Comparison of ENCODE assay signal across 12 mouse cellular contexts in genomic region chr1:167070306-167070705, GRCm38 (mm10).
DNase-seq lines count a peak whose midpoint lies in the region; ATAC-seq and TF ChIP-seq lines count a peak whose summit lies in the region.
"Had no signal": no experiment of that assay in that cellular context is flagged by ENCODE, and none has a peak within 500 bp of the region (broad histone marks: within the 10 kb centered on the region; RNA-seq: fewer than 3 reads in every experiment).

No protein-coding gene starts in this region.

- no peak for TF ChIP-seq CTCF in thymus, adult 2 months (IDR thresholded peaks at IDR 0.05; ENCODE audit: borderline replicate concordance, control insufficient read depth, extremely low read depth, insufficient read depth, low read length, poor library complexity)

- TF ChIP-seq POLR2A in thymus, adult 2 months (IDR thresholded peaks at IDR 0.05; ENCODE audit: control insufficient read depth, extremely low read depth, insufficient read depth, low read length, poor library complexity): no peak

- H3K9ac ChIP-seq in hindbrain, embryonic 16.5 days (ENCODE audit: low read depth, low read length): no peak overlapping the region
- H3K9ac ChIP-seq: hindbrain, embryonic 12.5 days had no signal

- no peak for DNase-seq in hindbrain, embryonic 10.5 days (ENCODE audit: low spot score)
- DNase-seq in cerebellum, adult 11 months: peak; percentile 47
- DNase-seq in heart, postnatal 4 days: peak; percentile 24
- DNase-seq in thymus, adult 2 months: peak; percentile 31
- no peak for DNase-seq in left cerebral cortex, postnatal 25 days (ENCODE audit: low spot score in 2 of 2)
- DNase-seq in right cerebral cortex, adult 2 months (ENCODE audit: low spot score in 2 of 2): no peak
- DNase-seq in left cerebral cortex, postnatal 14 days (ENCODE audit: low spot score in 2 of 2): no peak
- DNase-seq: layer of hippocampus, postnatal 36 days had no signal

- ATAC-seq in hindbrain, embryonic 16.5 days: no peak

- 72% methylated on average over 6 of the region's 6 CpGs for WGBS in hindbrain, embryonic 16.5 days
- WGBS in hindbrain, embryonic 10.5 days: 85% methylated on average over 6 of the region's 6 CpGs
- WGBS in thymus, adult 2 months: 31% methylated on average over 6 of the region's 6 CpGs

- H3K4me1 ChIP-seq in hindbrain, embryonic 16.5 days (ENCODE audit: control insufficient read depth, insufficient read depth, low read depth, low read length): peaks cover 22% of the 10 kb centered on the region
- H3K4me1 ChIP-seq in hindbrain, embryonic 10.5 days (replicated peaks): peaks cover 27% of the 10 kb centered on the region
- no peaks in the 10 kb centered on the region for H3K4me1 ChIP-seq in thymus, adult 2 months (replicated peaks; ENCODE audit: control insufficient read depth, insufficient read depth, low read length)

- H3K4me3 ChIP-seq in hindbrain, embryonic 16.5 days (ENCODE audit: low read length): no peak overlapping the region
- H3K4me3 ChIP-seq in hindbrain, embryonic 10.5 days: no peak overlapping the region
- no peak overlapping the region for H3K4me3 ChIP-seq in thymus, adult 2 months (ENCODE audit: control insufficient read depth, insufficient read depth, low read length)
- H3K4me3 ChIP-seq: erythroblast, embryonic 14.5 days; hindbrain, embryonic 12.5 days had no signal

- 0 out of 2 replicates have a peak overlapping the region, but pooled peaks have one; percentile 1 for H3K27ac ChIP-seq in hindbrain, embryonic 16.5 days (ENCODE audit: low read depth, low read length)
- H3K27ac ChIP-seq in hindbrain, embryonic 10.5 days: no peak overlapping the region
- no peak overlapping the region for H3K27ac ChIP-seq in thymus, adult 2 months (ENCODE audit: control insufficient read depth, insufficient read depth, low read length)
- H3K27ac ChIP-seq: hindbrain, embryonic 12.5 days; stomach, postnatal 0 days had no signal

- no peaks in the 10 kb centered on the region for H3K36me3 ChIP-seq in hindbrain, embryonic 16.5 days (ENCODE audit: control insufficient read depth, insufficient read depth, low read length)
- H3K36me3 ChIP-seq in hindbrain, embryonic 10.5 days: no peaks in the 10 kb centered on the region
- no peaks in the 10 kb centered on the region for H3K36me3 ChIP-seq in thymus, adult 2 months (ENCODE audit: control insufficient read depth, insufficient read depth, low read length)
- H3K36me3 ChIP-seq: hindbrain, embryonic 12.5 days had no signal

- H3K4me2 ChIP-seq in hindbrain, embryonic 16.5 days (ENCODE audit: low read length): no peak overlapping the region
- H3K4me2 ChIP-seq: hindbrain, embryonic 12.5 days had no signal

- intact Hi-C loops in left cerebral cortex, postnatal 25 days (cut with DNase I): no loop called here
- intact Hi-C loops in left cerebral cortex, postnatal 14 days (cut with DNase I): no loop called here

- no peaks in the 10 kb centered on the region for H3K27me3 ChIP-seq in hindbrain, embryonic 16.5 days (replicated peaks; ENCODE audit: control insufficient read depth, insufficient read depth, low read length)
- H3K27me3 ChIP-seq in hindbrain, embryonic 10.5 days (ENCODE audit: insufficient read depth, poor library complexity, severe bottlenecking): no peaks in the 10 kb centered on the region
- no peaks in the 10 kb centered on the region for H3K27me3 ChIP-seq in thymus, adult 2 months (ENCODE audit: control insufficient read depth, insufficient read depth, low read length)
- H3K27me3 ChIP-seq: hindbrain, embryonic 12.5 days had no signal

- H3K9me3 ChIP-seq in hindbrain, embryonic 16.5 days (ENCODE audit: control insufficient read depth, low read length): no peaks in the 10 kb centered on the region
- H3K9me3 ChIP-seq in hindbrain, embryonic 10.5 days: no peaks in the 10 kb centered on the region
- H3K9me3 ChIP-seq: hindbrain, embryonic 12.5 days had no signal

Comparison
In these comparisons a context has a peak if more than half of its experiments do, and no peak if none do; other contexts are left out.
1. DNase-seq: peak in cerebellum, adult 11 months (single experiment), heart, postnatal 4 days (single experiment) and thymus, adult 2 months (single experiment); none in hindbrain, embryonic 10.5 days (single experiment), left cerebral cortex, postnatal 25 days (0 of 2), right cerebral cortex, adult 2 months (0 of 2) and left cerebral cortex, postnatal 14 days (0 of 2).